Mouse (Mus musculus): ENCODE data around the gene Dennd1a. TPM values are rescaled to one million over a fixed set of nuclear protein-coding genes. Genes with fewer than 3 reads are reported as not detected.

Dennd1a gene
- 10 to 100 TPM; 75.0 to 78.2 TPM for total RNA-seq (2021)
- long read RNA-seq, experiment 1, partial matches to known transcripts = 3 of 21 reads
- long read RNA-seq, experiment 1, other reads (novel, unspliced or antisense) = 18 of 21 reads
- long read RNA-seq, experiment 2, partial matches to known transcripts = 1 of 28 reads
- long read RNA-seq, experiment 2, other reads (novel, unspliced or antisense) = 27 of 28 reads

- DNase-seq (ENCODE audit: low spot score in 2 of 2) = peak; percentile 80 to 87
These were observed at the start of gene Dennd1a for GRCm38 (mm10) chr2:38286733-38287551. Gene Dennd1a (minus strand): TSS chr2:38287390.

GRCm38 (mm10) chr2:38336606-38337005, 49.4 kb upstream of the Dennd1a start:
- no peak for DNase-seq (ENCODE audit: low spot score in 2 of 2)

DNA sequence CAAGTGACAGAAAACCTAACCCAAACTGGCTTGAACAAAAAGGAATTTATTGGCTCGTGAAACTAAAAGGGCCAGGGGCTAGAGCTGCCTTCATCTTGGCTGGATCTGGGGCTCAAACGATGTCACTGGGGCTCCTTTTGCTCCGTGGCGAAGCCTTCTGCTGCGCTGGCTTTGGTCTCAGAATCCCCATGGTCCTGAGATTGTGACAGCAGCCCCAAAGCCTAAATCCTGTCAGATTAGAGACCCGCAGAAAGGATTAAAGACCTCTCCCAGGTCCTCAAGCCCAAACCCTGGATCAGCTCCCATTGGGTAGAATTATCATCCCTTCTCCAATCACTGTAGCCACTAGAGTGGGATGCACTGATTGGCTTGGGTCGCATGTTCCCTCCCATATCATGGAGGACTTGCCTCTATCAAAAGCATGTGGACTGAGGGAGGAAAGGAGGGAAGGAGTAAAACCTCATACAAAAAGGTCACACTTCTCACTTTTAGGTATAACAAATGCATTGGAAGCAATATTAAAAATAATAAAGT, 46.5 kb upstream of the Dennd1a start:
- DNase-seq (ENCODE audit: low spot score in 2 of 2) = no peak

DNA sequence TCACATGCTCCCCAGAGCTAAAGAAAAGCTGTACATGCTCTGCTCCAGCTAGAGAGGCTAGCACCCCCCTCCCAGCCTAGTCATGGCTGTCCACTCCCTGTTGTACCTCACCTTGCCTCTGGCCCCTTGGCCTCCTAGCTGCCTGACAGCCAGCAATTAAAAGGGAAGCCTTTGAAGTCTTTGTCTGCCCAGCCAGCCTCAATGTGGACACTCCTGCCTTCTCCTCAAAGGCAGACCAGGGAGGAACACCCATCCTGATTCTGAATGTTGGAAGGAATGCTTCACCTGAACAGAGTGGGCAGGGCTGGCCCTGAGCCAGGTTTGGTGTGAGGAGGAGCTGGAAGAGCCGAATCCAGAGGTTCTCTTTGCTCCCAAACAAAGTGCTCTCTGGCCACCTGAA, 39.5 kb upstream of the Dennd1a start:
- no peak for DNase-seq (ENCODE audit: low spot score in 2 of 2)

- no peak for DNase-seq (ENCODE audit: low spot score in 2 of 2)
These were observed 36.2 kb upstream of the Dennd1a start for GRCm38 (mm10) chr2:38323380-38323779.

GRCm38 (mm10) chr2:38320911-38321310, 33.7 kb upstream of the Dennd1a start:
- no peak for DNase-seq (ENCODE audit: low spot score in 2 of 2)

- no peak for DNase-seq (ENCODE audit: low spot score in 2 of 2)
These were observed 31.9 kb upstream of the Dennd1a start for GRCm38 (mm10) chr2:38319086-38319485.

DNA sequence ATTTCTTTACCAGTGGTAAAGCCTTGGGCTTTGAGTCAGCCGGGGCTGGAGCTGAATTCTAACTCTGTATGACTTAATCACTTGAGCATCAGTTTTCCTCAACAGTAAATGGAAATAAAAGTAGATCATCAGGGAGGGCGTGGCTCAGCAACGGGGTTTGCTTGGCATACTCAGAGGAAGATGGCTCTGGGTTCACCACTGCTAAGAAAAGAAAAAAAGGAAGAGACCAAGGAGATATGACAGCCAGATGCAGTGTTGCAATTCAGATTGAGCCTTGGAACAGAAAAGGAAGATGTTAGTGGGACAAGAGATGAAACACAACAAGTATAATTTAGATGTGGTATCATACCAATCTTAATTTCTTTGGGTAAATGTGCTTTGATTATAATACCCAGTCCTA, 26.2 kb upstream of the Dennd1a start:
- no peak for DNase-seq (ENCODE audit: low spot score in 2 of 2)

GRCm38 (mm10) chr2:38312921-38313320, 25.7 kb upstream of the Dennd1a start:
- DNase-seq (ENCODE audit: low spot score in 2 of 2) = no peak

DNA sequence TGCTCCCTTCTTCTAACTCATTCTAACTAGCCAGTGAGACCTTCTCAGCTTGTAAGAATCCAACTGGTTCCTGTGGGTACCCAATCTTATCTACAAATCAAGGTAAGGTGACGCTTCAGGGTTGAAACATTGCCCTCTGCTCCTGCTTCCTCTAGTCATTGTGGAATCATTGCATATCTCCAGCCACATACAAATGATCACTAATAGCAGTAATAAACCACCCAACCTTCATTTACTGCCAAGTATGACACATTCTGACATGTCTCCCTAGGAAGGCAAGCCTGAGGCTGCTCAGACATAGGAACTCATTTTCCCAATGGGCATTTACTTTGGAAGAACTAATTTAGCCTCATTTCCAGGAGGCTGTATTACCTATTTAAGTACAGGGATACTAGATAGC, 18.0 kb upstream of the Dennd1a start:
- DNase-seq (ENCODE audit: low spot score in 2 of 2) = no peak

- no peak for DNase-seq (ENCODE audit: low spot score in 2 of 2)
These were observed 13.8 kb upstream of the Dennd1a start for GRCm38 (mm10) chr2:38300941-38301340.

DNA sequence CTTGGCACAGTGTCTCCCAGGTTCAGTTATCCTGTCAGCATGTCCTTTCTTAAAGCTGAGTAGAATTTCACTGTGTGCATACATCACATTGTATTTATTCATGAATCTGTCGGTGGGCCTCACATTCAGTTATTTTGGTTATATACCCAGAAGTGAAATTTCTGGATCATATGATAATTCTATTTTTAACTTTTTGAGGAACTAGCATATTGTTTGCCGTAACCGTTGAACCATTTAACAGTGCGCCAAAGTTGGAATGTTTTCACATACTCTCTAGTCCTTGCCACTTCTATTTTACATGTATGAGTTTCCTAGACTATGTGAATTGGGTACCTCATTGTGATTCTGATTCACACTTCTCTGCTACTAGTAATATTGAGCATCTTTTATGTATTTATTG, 8.7 kb upstream of the Dennd1a start:
- no peak for DNase-seq (ENCODE audit: low spot score in 2 of 2)

DNA sequence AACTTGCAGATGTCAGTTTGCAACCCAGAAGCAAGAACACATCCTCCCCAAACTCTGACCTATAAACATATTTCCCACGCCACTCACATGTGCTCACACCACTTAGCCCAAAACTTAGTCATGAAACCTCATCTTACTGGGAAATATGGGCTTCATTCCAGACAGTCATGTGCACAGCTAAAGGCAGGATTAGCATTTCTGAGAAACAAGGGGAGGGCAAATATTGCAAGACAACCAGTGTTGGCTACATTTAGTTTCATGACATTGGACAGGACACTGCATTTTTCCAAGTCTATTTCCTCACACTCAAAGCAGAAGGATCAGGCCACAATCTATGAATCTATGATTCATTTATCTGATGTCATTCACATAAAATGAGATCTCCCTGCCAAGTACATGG, 4.3 kb upstream of the Dennd1a start:
- no peak for DNase-seq (ENCODE audit: low spot score in 2 of 2)

DNA sequence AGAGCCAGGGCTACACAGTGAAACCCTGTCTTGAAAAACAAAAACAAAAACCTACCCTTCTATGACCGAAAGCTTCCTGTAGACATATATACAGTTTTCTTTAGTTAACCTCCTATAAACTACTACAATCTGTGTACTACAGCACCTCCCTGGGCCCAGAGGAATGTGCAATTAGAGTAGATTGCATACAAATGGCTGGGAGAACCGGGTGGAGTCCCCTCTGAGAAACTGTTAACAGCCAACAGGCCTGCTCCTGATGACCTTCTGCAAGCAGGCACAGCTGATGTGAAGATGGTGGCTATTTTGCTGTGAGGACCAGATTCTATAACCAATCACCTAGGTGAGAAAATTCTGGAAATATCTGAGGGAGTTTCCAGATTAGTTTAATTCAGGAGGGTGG, 1.0 kb upstream of the Dennd1a start:
- no peak for DNase-seq (ENCODE audit: low spot score in 2 of 2)

DNA sequence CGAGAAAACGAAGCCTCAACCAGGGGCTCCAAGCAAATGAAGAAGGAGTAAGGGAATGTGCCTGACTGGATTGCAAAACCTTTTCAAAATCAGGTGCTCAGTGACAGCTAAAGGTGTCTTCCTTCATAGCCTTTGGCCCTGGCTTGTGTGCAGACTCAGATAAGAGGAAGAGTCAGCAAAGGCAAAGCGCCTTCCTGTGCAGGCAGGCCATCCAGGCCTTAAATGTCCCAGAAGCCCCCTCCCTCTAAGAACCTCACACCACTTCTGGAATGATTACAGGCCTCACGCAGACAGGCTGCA, 807 bp downstream of the Dennd1a start:
- DNase-seq (ENCODE audit: low spot score in 2 of 2) = no peak

DNA sequence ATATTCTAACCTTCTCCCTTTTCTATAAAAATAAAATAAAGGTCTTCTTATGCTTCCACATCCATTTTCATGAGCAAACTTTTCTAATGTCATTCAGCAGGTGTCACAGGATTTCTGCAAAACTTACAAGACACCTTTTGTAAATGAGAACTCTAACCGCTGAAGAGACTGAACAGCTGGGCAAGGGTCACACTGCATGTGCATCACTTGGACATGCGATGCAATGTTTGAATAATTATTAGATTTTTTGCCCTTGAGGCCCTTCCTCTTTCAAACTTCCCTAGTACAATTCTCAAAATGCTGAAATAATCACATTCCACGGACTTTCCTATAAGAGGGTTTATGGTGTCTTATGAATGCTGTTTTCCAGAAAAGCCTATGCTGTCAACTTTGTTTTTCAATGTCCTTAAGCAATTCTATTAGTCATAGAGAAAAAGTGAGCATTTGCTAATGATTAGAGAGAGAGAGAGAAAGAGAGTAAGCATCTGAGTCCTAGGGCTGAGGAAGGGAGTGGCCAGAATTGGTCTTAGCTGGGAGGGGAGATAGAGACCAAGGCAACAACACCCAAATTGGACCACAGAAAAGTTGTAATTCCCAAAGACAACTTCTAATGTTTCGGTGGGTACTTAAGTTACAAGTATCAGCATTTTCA, 1.3 kb downstream of the Dennd1a start:
- DNase-seq (ENCODE audit: low spot score in 2 of 2) = no peak

- DNase-seq (ENCODE audit: low spot score in 2 of 2) = no peak
These were observed 3.2 kb downstream of the Dennd1a start for GRCm38 (mm10) chr2:38283961-38284360.

GRCm38 (mm10) chr2:38280376-38280775, 6.8 kb downstream of the Dennd1a start:
- no peak for DNase-seq (ENCODE audit: low spot score in 2 of 2)

DNA sequence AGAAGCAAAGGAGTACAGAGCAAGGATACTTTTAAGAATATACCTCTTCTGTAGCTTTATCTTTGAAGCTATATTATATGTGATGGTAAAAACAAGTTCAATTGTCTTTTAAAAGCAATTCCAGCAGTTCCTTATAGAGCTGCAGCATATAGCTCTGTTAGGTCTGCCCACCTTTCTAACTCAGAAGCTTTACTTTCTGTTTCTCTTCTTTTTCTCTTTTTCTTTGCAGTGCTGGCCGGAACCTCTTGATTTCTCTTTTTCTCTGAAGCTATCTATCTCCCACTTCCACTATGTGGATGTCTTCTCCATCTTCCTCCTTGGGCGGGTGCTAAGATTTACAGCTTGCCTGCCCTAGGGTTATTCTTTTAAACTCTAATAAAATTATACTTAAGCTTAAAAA, 12.2 kb downstream of the Dennd1a start:
- no peak for DNase-seq (ENCODE audit: low spot score in 2 of 2)

DNA sequence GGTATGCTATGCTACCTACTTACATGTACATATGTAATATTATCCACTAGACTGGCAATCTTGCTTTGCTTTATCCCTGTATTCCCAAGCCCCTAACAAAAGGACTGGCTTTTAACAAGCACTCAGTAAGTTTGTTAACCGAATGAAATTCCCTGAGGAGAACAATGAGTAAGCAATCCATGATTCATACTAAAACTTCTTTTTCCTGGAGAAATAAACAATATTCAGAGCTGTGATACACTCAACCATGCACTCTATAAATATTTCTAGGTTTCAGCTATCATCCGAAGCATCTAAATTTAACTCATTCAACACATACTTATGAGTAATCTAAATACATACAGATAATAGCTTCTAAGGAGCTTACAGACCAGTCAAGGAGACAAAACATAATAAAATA, 23.5 kb downstream of the Dennd1a start:
- DNase-seq (ENCODE audit: low spot score in 2 of 2) = no peak

DNA sequence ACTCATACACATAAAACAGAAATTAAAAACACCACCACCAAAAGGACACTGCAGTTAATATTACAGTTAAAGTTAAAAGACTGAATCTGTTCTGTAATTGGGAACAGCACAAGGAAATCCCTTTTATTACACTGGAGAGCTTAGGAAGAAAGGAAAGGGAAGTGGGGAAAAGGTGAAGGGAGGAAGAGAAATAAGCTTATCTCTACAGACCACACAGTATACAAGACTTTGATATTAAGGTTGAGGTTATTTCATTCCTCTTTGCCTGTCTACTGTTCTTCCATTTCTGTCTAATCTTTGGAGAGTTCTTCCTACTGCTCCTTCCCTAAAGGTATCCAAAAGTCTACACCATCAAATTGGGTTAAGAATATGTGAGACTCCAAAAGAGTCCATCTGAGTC, 28.1 kb downstream of the Dennd1a start:
- no peak for DNase-seq (ENCODE audit: low spot score in 2 of 2)

DNA sequence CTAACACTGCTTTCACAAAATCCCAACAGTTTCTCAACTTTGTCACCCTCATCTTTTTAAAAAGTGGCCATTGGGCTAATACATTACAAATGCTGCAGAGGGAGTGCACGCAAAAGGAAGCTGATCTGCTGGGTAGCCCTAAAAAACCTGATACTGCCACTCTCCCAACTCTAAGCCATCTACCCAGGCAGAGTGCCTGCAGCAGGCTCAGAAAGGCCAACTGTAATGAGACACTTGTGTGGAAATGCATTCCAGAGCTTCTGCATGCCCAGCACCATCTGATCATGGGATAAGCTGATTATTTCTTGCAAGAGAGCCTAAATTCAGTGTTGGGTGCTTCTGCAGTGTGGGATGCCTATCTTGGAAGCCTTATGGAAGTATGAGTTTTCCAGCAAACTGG, 49.6 kb downstream of the Dennd1a start:
- DNase-seq (ENCODE audit: low spot score in 2 of 2) = no peak
